Mouse (Mus musculus) c-Kit-negative CD71-positive TER-119-positive erythroid progenitor cells, embryonic 14.5 days (primary cell): ENCODE data around the gene Stk25.

Experiments
- DNase-seq: peaks from one replicate; pipeline ENCODE4 v3.0.0-alpha.2; 2013; ENCODE audit warnings: low read depth, low spot score

Stk25 gene

DNA sequence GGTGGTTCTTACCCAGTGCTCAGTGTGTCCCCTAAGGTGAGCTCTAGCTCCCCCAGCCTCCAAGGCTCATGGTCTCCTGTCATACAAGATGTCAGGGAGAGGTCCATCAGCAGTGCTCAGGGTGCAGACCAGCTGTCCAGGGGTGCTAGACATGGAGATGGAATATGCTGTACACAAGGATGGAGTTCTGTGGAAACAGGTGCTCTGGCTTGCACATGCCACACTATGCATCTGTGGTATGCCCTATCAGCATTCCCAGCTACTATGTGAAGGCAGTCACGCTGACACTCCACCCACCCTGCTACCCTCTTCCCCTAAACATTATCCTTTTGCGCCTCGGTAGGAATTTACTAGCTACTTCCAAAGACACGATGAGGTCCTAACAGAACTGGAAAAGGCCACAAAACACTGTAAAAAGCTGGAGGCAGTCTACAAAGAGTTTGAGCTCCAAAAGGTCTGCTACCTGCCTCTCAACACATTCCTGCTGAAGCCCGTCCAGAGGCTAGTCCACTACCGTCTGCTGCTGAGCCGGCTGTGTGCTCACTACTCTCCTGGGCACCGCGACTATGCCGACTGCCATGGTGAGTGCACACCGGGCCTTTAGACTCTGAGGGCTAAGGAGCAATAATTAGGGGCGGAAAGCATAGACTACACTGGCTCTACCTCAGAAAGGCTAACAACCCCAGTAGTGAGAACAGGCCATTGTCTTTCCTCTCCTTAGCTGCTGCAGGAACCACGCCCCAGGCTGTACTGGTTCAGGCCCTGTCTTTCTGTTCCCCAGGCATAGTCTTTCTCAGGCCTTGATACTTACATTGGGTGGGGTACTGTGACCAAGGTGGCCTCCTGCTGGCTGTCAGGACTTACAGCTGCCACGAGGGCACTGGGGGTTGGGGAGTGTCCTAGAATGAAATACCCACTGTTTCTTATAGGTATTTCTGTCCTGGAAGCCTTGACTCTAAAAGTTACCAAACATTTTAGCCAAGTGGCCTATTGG, 51.1 kb downstream of the Stk25 start:
- DNase-seq = no peak

DNA sequence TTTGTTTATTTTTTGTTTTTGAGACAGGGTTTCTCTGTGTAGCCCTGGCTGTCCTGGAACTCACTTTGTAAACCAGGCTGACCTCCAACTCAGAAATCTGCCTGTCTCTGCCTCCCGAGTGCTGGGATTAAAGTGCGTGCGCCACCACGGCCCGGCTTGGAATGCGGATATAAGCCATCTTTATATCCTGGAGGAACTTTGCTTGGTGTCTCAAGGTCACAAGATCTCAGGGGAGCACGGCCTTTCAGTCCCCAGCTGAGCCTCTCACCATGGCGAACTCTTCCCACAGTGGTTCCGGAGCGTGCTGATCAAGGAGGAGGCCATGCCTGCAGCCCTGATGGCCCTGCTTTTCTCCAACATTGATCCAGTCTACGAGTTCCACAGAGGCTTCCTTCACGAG, 54.5 kb downstream of the Stk25 start:
- DNase-seq = no peak

DNA sequence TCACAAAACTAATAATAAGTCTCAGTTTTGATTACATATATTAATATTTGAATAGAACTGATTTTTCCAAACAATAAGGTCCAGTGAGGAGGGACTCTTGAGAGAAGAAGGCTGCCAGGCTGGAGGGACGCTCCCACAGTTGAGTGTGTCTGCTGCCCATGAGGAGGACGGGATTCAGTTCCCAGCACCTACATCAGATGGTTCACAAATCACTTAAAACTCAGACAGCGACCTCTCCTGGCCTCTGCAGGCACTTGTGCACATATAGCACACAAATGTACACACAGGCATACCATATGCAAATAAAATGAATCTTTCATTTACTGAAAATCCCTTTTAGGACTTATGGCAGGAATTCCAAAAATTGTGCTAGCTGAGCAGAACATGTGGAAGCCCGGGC, 55.5 kb downstream of the Stk25 start:
- DNase-seq = no peak

DNA sequence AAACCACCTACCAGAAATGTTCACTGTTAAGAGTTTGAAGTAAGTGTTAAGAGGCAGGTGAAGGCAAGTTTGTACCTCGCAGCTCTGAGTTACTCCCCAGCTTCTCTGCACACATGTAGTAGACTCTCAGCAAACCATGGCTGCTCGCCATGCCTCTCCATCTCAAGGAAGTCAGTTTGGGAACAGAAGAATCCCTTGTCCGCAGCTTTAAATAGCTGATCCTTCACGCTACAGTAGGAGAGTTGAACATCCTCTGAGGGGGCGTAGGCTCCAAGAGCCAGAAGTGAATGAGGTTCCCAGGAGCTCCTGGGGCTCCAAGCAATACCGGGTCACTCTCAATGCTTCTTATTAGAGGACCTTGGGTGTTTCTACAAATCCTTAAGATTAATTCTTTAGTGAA, 62.5 kb downstream of the Stk25 start:
- DNase-seq = no peak

DNA sequence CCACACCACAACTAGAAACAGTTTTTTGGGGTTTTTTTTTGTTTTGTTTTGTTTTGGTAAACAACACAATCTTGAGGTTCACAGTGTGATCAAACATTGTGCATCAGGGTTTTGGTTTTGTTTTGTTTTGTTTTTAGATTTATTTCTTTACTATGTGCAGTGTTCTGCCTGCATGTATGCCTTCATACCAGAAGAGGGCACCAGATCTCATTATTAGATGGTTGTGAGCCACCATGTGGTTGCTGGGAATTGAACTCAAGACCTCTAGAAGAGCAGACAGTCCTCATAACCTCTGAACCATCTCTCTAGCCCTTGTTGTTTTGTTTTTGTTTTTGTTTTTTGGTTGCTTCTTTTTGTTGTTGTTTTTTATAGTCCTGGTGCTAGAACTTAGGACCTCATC, 64.5 kb downstream of the Stk25 start:
- no peak for DNase-seq

DNA sequence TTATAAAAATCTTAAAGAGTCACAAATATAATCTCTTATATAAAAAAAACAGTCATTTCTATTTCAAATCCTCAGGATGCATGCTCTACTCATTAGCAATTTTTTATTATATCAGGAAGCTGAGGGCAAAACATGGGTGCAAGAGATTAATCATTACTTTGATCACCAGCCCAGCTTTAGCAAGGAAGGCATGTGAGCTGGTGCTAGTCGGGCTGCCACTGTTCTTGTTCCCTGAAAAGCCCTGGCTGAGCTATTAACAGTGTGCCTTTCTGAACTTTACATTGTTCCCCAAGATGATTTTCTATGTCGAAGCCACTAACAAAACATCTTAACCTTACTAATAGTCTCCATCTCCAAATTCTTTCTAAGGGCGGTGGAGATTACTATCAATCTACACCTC, 70.1 kb downstream of the Stk25 start:
- no peak for DNase-seq

DNA sequence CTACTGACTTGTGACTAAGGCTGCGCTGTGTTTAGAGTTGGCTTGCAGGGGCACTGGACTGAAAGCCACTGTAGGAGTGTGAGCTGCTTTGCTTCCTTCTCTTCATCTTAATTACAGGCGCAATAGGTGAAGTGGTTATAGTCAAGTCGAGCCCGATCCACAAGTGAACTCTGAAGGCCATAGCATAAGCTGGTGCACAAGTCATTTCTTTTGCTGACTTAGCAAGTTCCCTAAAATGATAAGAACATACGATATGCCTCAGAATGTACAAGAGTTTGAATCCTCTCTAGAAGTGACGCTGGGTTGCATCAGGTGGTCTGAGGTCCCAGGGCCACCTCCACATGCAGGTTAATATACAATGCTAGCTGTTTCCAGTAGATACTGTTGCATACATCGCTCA, 76.9 kb downstream of the Stk25 start:
- DNase-seq = no peak

DNA sequence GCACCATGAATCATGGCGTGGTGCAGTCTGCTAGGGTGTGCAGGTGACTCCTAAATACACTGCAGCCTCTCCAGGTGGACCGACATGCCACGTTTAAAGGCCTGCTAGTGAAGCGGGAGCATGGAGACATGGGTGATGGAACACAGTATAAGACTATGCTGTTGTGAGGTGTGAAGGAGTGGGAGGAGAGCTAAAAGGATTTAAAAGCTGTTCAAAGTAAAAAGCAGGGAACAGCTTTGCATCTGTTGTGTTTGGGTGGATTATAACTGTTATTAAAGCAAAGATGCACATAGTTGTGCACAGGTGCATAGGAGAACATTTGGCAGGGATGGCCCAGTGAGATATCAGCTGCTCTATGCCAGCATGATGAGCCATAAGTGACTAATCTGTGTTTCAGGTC, 80.6 kb downstream of the Stk25 start:
- no peak for DNase-seq

DNA sequence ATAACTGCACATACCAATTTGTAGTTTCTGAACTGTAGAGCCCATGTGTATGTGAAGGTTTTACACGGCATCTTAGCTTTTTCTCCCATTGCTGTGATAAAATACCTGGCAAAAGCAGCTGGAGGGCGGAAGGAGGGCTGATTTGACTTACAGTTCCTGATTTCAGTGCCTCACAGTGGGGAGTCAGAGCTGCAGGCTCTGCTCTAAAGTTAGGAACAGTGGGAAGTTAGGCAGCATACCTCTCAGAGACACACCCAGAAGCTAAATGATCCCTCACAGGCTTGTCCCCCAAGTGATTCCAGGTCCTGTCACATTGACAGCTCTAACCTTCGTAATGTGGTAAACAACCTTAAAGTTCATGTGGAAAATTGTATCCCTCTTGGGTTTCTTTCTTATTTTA, 81.4 kb downstream of the Stk25 start:
- DNase-seq = no peak
